Mouse (Mus musculus) heart, postnatal 0 days (tissue): ENCODE results near the gene Stat3. TPM values are rescaled to one million over a fixed set of nuclear protein-coding genes. Genes with fewer than 3 reads are reported as not detected.

Source experiments
- ATAC-seq: fragments of 200-750 bp; cut with Nextera tagmentation; 2 replicates; pipeline ENCODE4 v1.8.0; 2017; ENCODE audit warnings: low read depth, moderate number of reproducible peaks, moderate library complexity; ENCODE audit not compliant: insufficient read depth
- DNase-seq: peaks from one replicate; pipeline ENCODE4 v3.0.0-alpha.2; 2016; ENCODE audit warnings: low spot score
- H3K27ac ChIP-seq: fragments of 300-500 bp; sonication (generic); 2 replicates; pipeline ENCODE4 v1.5.1; 2014; ENCODE audit warnings: low read depth, mild to moderate bottlenecking
- H3K27me3 ChIP-seq: fragments of 300-500 bp; sonication (generic); 2 replicates; pipeline ENCODE4 v1.6.1; 2014; ENCODE audit warnings: low read length, mixed read lengths; ENCODE audit not compliant: control insufficient read depth, insufficient read depth
- H3K36me3 ChIP-seq: fragments of 300-500 bp; sonication (generic); replicated peaks from 2 replicates; pipeline ENCODE4 v1.6.1; 2014; ENCODE audit warnings: low read length, mixed read lengths; ENCODE audit not compliant: control insufficient read depth, insufficient read depth
- H3K4me1 ChIP-seq: fragments of 300-500 bp; sonication (generic); 2 replicates; pipeline ENCODE4 v1.6.1; 2014; ENCODE audit warnings: antibody characterized with exemption; ENCODE audit not compliant: control insufficient read depth, insufficient read depth
- H3K4me2 ChIP-seq: fragments of 300-500 bp; sonication (generic); 2 replicates; pipeline ENCODE4 v1.6.1; 2014; ENCODE audit warnings: low read depth, mild to moderate bottlenecking, low read length, moderate library complexity
- H3K4me3 ChIP-seq: fragments of 300-500 bp; sonication (generic); 2 replicates; pipeline ENCODE4 v1.5.1; 2014; ENCODE audit warnings: low read depth, low read length
- H3K9ac ChIP-seq: fragments of 300-500 bp; sonication (generic); replicated peaks from 2 replicates; pipeline ENCODE4 v1.6.1; 2014; ENCODE audit warnings: low read depth, low read length, mixed read lengths
- H3K9me3 ChIP-seq: fragments of 300-500 bp; sonication (generic); replicated peaks from 2 replicates; pipeline ENCODE4 v1.6.1; 2016; ENCODE audit warnings: low read length; ENCODE audit not compliant: control insufficient read depth
- CTCF ChIP-seq: IDR thresholded peaks from 2 replicates; pipeline ENCODE4 v1.5.1; 2016; ENCODE audit warnings: antibody characterized with exemption, control low read depth, low read depth
- EP300 ChIP-seq: IDR thresholded peaks from 2 replicates; pipeline ENCODE4 v1.6.1; 2016; ENCODE audit warnings: antibody characterized with exemption, low read depth
- WGBS: fragments of 180-500 bp; shearing (Covaris S2); extraction: QIAGEN DNeasy Blood & Tissue Kit; methylation state at CpG from one replicate; pipeline ENCODE4 v1.1.7; 2014; 5-methylcytosine and 5-hydroxymethylcytosine counted together
- polyA plus RNA-seq: library from polyadenylated mRNA; unstranded; fragments of >200 nt; fragmentation: Nextera tagmentation; extraction: Ambion mirVana; gene quantifications from 2 replicates; pipeline ENCODE4 v1.2.1, GENCODE M21; 2015
- total RNA-seq: library from RNA; depleted of rRNA; stranded (reverse); fragments of >200 nt; gene quantifications from 2 replicates; pipeline ENCODE4 v1.2.3, GENCODE M21; 2014; ENCODE audit warnings: low replicate concordance

Gene Stat3
- total and polyA plus RNA-seq, 2 experiments from 2014 or later = 65.7 to 105 TPM

DNA sequence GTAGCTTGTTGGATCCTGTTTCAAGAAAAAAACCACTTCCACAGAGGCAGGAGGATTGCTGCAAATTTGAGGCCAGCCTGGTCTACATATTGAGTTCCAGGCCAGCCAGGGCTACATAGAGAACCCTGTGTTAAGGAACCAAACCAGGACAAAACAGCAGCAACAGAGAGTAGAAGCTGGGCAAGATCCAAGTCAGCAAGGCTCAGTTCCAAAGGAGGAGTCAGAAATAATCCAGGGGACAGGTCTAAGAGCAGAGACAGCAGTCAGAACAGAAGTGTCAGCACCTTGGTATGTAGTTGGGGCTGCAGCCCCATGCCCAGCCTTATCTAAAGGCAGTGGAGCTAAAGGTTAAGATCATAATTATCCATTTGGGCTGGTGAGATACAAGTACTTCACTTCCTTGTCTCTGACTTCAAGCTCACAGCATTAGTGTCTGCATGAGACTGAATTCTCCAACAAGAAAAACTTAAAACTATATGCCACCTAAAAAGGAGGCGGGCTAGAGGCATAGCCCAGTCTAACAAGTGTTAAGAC is 14.9 kb downstream of the Stat3 start:
- DNase-seq (no peak), ATAC-seq (no peak)
- no peak overlapping the region for H3K4me2 ChIP-seq
- H3K9me3 ChIP-seq = no peaks in the 10 kb centered on the region
- H3K4me3 ChIP-seq = no peak overlapping the region
- TF ChIP-seq EP300 = no peak
- no peak for TF ChIP-seq CTCF
- H3K36me3 ChIP-seq = no peaks in the 10 kb centered on the region; the same call in 1 of the 2 replicates
- no peak overlapping the region for H3K9ac ChIP-seq
- 96% methylated on average over 1 of the region's 1 CpGs for WGBS
- H3K27me3 ChIP-seq = no peaks in the 10 kb centered on the region
- no peak overlapping the region for H3K27ac ChIP-seq
- H3K4me1 ChIP-seq = peaks cover 6% of the 10 kb centered on the region

DNA sequence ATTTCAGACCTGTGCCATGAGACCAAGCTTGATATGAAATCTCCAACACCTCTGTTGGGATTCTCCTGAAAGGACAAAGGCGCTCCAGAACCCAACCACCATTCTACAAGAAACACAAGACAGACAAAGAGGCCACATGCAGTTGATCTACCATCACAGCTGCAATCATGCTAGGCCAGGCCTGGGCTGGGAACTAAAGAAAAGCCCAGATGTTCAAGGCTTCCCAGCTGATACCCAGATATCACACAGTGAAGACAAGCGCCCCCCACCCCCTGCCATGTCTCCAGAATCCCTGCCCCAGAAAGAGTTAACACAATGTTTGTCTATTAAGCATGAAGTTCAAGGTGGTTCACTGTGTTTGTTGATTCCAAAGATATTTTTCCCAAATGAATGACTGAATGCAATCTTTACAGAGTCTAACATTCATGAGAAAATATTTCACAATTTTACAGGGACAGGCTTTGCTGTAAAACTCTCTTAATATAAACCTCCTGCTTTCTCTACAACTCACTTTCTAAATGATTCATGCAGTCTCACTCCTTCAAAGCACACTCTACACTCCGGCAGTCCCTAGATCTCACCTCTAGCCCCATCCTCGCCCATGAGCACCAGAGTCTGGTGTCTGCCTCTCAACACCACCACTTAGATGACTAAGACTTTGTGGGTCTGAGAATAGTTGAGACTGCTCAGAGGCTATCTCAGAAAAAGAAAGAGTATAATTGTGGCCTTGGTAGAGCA is 18.3 kb downstream of the Stat3 start:
- 92% methylated on average over 4 of the region's 4 CpGs for WGBS
- no peak overlapping the region for H3K4me3 ChIP-seq
- no peak overlapping the region for H3K9ac ChIP-seq
- ATAC-seq = no peak
- TF ChIP-seq CTCF = no peak
- TF ChIP-seq EP300 = no peak
- DNase-seq = no peak
- peaks cover 6% of the 10 kb centered on the region for H3K4me1 ChIP-seq
- no peaks in the 10 kb centered on the region for H3K9me3 ChIP-seq
- no peaks in the 10 kb centered on the region for H3K27me3 ChIP-seq
- H3K4me2 ChIP-seq = no peak overlapping the region
- peaks cover 23% of the 10 kb centered on the region for H3K36me3 ChIP-seq
- no peak overlapping the region for H3K27ac ChIP-seq

DNA sequence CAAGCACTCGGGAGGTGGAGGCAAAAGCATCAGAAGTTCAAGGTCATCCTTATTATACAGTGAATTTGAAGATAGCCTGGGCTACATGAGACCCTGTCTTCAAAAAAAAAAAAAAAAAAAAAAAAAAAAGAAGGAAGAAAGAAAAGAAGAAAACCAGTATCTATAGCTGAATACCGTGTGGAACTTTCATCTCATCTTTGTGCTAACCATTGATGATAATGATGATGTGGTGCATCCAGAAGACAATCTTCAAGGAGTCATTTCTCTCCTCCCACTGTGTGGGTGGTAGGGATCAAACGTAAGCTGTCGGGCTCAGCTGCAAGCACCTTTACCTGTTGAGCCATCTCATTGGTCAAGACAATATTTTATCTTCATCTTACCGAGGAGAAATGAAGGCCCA is 21.3 kb downstream of the Stat3 start:
- no peak for TF ChIP-seq EP300
- no peak for TF ChIP-seq CTCF
- Histone ChIP-seq H3K4me3 (no peak overlapping the region), H3K27me3 (no peaks in the 10 kb centered on the region), H3K27ac (no peak overlapping the region), H3K4me2 (no peak overlapping the region), H3K4me1 (no peaks in the 10 kb centered on the region), H3K36me3 (peaks cover 36% of the 10 kb centered on the region), H3K9me3 (no peaks in the 10 kb centered on the region), H3K9ac (no peak overlapping the region)
- 85% methylated on average over 5 of the region's 5 CpGs for WGBS
- ATAC-seq (no peak), DNase-seq (no peak)

DNA sequence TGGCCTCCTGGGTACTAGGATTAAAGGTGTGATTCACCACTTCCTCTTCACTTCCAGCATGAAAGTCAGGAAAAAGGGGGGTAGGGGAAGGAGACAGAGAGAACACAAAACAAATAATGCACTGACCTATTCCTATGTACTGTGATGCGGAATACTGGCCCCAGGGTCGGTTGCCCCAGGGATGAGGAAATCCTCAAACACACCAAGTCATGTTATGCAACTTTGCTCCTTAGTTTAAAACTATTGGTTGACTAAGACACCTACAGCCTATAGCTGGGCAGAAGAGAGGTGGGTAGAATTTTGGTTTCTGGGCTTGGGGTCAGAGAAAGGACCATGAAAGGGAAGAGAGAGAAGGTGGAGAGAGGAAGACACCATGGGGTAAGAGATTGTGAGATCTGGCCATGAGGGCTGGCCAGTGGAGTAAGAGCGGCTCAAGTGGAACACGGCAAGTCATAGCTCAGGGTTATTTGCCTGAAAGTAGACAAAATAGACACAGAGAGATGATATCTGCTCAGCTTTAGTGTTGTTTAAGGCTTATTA is 22.8 kb downstream of the Stat3 start:
- ATAC-seq = no peak

GRCm38 (mm10) chr11:100915063-100915462 is 24.3 kb downstream of the Stat3 start:
- 69% methylated on average over 3 of the region's 3 CpGs for WGBS
- no peak for ATAC-seq

More for the DNA sequence above, 22.8 kb downstream of the Stat3 start:
- Histone ChIP-seq H3K4me1 (peaks cover 4% of the 10 kb centered on the region), H3K27ac (no peak overlapping the region), H3K4me2 (no peak overlapping the region), H3K9ac (no peak overlapping the region), H3K9me3 (no peaks in the 10 kb centered on the region), H3K36me3 (peaks cover 36% of the 10 kb centered on the region), H3K27me3 (no peaks in the 10 kb centered on the region), H3K4me3 (no peak overlapping the region)
- no peak for DNase-seq
- WGBS = 89% methylated on average over 4 of the region's 4 CpGs
- TF ChIP-seq CTCF (no peak), EP300 (no peak)

GRCm38 (mm10) chr11:100914415-100914814 is 24.9 kb downstream of the Stat3 start:
- WGBS = 75% methylated on average over 5 of the region's 5 CpGs
- no peak overlapping the region for H3K4me2 ChIP-seq
- peaks cover 55% of the 10 kb centered on the region for H3K36me3 ChIP-seq
- TF ChIP-seq EP300 = no peak
- no peak for TF ChIP-seq CTCF
- no peaks in the 10 kb centered on the region for H3K27me3 ChIP-seq
- no peak overlapping the region for H3K9ac ChIP-seq
- ATAC-seq (no peak), DNase-seq (no peak)
- H3K9me3 ChIP-seq = no peaks in the 10 kb centered on the region
- H3K27ac ChIP-seq = no peak overlapping the region
- H3K4me3 ChIP-seq = no peak overlapping the region
- H3K4me1 ChIP-seq = peaks cover 4% of the 10 kb centered on the region

More at GRCm38 (mm10) chr11:100915063-100915462, 24.3 kb downstream of the Stat3 start:
- Histone ChIP-seq H3K4me2 (no peak overlapping the region), H3K4me3 (no peak overlapping the region), H3K27ac (no peak overlapping the region), H3K9ac (no peak overlapping the region), H3K27me3 (no peaks in the 10 kb centered on the region), H3K9me3 (no peaks in the 10 kb centered on the region), H3K4me1 (peaks cover 4% of the 10 kb centered on the region), H3K36me3 (peaks cover 48% of the 10 kb centered on the region)
- TF ChIP-seq EP300 (no peak), CTCF (no peak)
- no peak for DNase-seq
